Mouse (Mus musculus): ENCODE measurements around the gene Ccdc51.

- TF ChIP-seq CTCF (IDR thresholded peaks at IDR 0.05; ENCODE audit: low read depth, low read length) (no peak), POLR2A (IDR thresholded peaks at IDR 0.05; ENCODE audit: insufficient read depth, low read length) (no peak), EP300 (IDR thresholded peaks at IDR 0.05; ENCODE audit: insufficient read depth, low read depth, low read length) (no peak)
Measured at GRCm38 (mm10) chr9:109053366-109053765, 28.9 kb upstream of the Ccdc51 start.

Data from ES-Bruce4 (cell line).